Mouse (Mus musculus) midbrain, embryonic 10.5 days (tissue): ENCODE measurements around the gene Galnt10. TPM values are rescaled to one million over a fixed set of nuclear protein-coding genes. Genes with fewer than 3 reads are reported as not detected.
A peak's percentile ranks its signal among the peaks of the same experiment; 100 is the strongest.

ENCODE experiments used
- DNase-seq: peaks from one replicate; pipeline ENCODE4 v3.0.0-alpha.2; 2017; ENCODE audit warnings: low spot score
- H3K27ac ChIP-seq: fragments of 300-500 bp; sonication (generic); replicated peaks from 2 replicates; pipeline ENCODE4 v1.5.1; 2016; ENCODE audit warnings: mild to moderate bottlenecking
- H3K27me3 ChIP-seq: fragments of 300-500 bp; sonication (generic); 2 replicates; pipeline ENCODE4 v1.6.1; 2016; ENCODE audit warnings: low read depth, mild to moderate bottlenecking; ENCODE audit not compliant: poor library complexity, severe bottlenecking
- H3K36me3 ChIP-seq: fragments of 300-500 bp; sonication (generic); 2 replicates; pipeline ENCODE4 v1.6.1; 2016; ENCODE audit warnings: mild to moderate bottlenecking, moderate library complexity
- H3K4me1 ChIP-seq: fragments of 300-500 bp; sonication (generic); 2 replicates; pipeline ENCODE4 v1.6.1; 2016
- H3K4me3 ChIP-seq: fragments of 300-500 bp; sonication (generic); 2 replicates; pipeline ENCODE4 v1.5.1; 2016; ENCODE audit warnings: mild to moderate bottlenecking, moderate library complexity
- H3K9me3 ChIP-seq: fragments of 300-500 bp; sonication (generic); replicated peaks from 2 replicates; pipeline ENCODE4 v1.6.1; 2016; ENCODE audit warnings: mild to moderate bottlenecking
- WGBS: fragments of 180-500 bp; shearing (Covaris S2); methylation state at CpG from one replicate; pipeline ENCODE4 v1.1.7; 2016; 5-methylcytosine and 5-hydroxymethylcytosine counted together
- polyA plus RNA-seq: library from polyadenylated mRNA; unstranded; fragments of >200 nt; fragmentation: Nextera tagmentation; extraction: Ambion mirVana; gene quantifications from 2 replicates; pipeline ENCODE4 v1.2.1, GENCODE M21; 2016

The Galnt10 gene
- polyA plus RNA-seq, 1 experiment from 2014 or later, result 30.7 TPM

GRCm38 (mm10) chr11:57832552-57833201, 187.4 kb downstream of the Galnt10 start, which contains the start of gene Hand1:
Hand1 (minus strand) TSS chr11:57832818.
- WGBS, result under 1% methylated on average over 23 of the region's 23 CpGs
- Histone ChIP-seq H3K36me3 (no peaks in the 10 kb centered on the region), H3K27ac (no peak within 1 kb of the TSS), H3K4me3 (no peak within 1 kb of the TSS; the same call in 1 of the 2 replicates), H3K4me1 (peaks cover 46% of the 10 kb centered on the region), H3K27me3 (peaks cover 100% of the 10 kb centered on the region), H3K9me3 (no peaks in the 10 kb centered on the region)
- DNase-seq, result peak; percentile 55

GRCm38 (mm10) chr11:57833296-57833977, 188.2 kb downstream of the Galnt10 start:
- whole genome bisulfite sequencing, result under 1% methylated on average over 30 of the region's 30 CpGs

GRCm38 (mm10) chr11:57834031-57834430, 188.8 kb downstream of the Galnt10 start:
- Histone ChIP-seq H3K9me3 (no peaks in the 10 kb centered on the region), H3K27ac (no peak overlapping the region), H3K4me1 (peaks cover 34% of the 10 kb centered on the region), H3K27me3 (peaks cover 100% of the 10 kb centered on the region), H3K4me3 (no peak overlapping the region), H3K36me3 (no peaks in the 10 kb centered on the region)
- no peak for DNase-seq
- WGBS, result 5% methylated on average over 6 of the region's 6 CpGs

More at GRCm38 (mm10) chr11:57833296-57833977, 188.2 kb downstream of the Galnt10 start:
- H3K27me3 ChIP-seq, result peaks cover 100% of the 10 kb centered on the region
- peaks cover 38% of the 10 kb centered on the region for H3K4me1 ChIP-seq
- no peaks in the 10 kb centered on the region for H3K9me3 ChIP-seq
- peak; percentile 51 for DNase-seq
- no peaks in the 10 kb centered on the region for H3K36me3 ChIP-seq
- no peak overlapping the region for H3K4me3 ChIP-seq
- no peak overlapping the region for H3K27ac ChIP-seq

GRCm38 (mm10) chr11:57835331-57835730, 190.1 kb downstream of the Galnt10 start:
- no peaks in the 10 kb centered on the region for H3K9me3 ChIP-seq
- peaks cover 100% of the 10 kb centered on the region for H3K27me3 ChIP-seq
- H3K27ac ChIP-seq, result no peak overlapping the region
- WGBS, result 20% methylated on average over 2 of the region's 2 CpGs
- no peak for DNase-seq
- H3K36me3 ChIP-seq, result no peaks in the 10 kb centered on the region
- peaks cover 27% of the 10 kb centered on the region for H3K4me1 ChIP-seq
- no peak overlapping the region for H3K4me3 ChIP-seq

- peaks cover 100% of the 10 kb centered on the region for H3K27me3 ChIP-seq
- H3K4me1 ChIP-seq, result peaks cover 27% of the 10 kb centered on the region
- DNase-seq, result peak; percentile 35
- H3K4me3 ChIP-seq, result no peak overlapping the region
- H3K27ac ChIP-seq, result no peak overlapping the region
- 7% methylated on average over 3 of the region's 3 CpGs for WGBS
- H3K9me3 ChIP-seq, result no peaks in the 10 kb centered on the region
- no peaks in the 10 kb centered on the region for H3K36me3 ChIP-seq
These were observed 190.7 kb downstream of the Galnt10 start for GRCm38 (mm10) chr11:57835931-57836330.

- no peak for DNase-seq
- Histone ChIP-seq H3K27me3 (peaks cover 100% of the 10 kb centered on the region), H3K4me3 (no peak overlapping the region), H3K9me3 (no peaks in the 10 kb centered on the region), H3K27ac (no peak overlapping the region), H3K4me1 (peaks cover 29% of the 10 kb centered on the region), H3K36me3 (no peaks in the 10 kb centered on the region)
- WGBS, result 2% methylated on average over 9 of the region's 9 CpGs
These were observed 191.2 kb downstream of the Galnt10 start for GRCm38 (mm10) chr11:57836401-57836800.

Other genes with a start within 250 kb of the Galnt10 start
- gene Fam114a2, start 126.8 kb upstream of the Galnt10 start, polyA plus RNA-seq, result 71.8 and 81.6 TPM in 2 replicates
- gene Mfap3, start 126.8 kb upstream of the Galnt10 start, polyA plus RNA-seq, result 57.8 and 57.9 TPM in 2 replicates
- 7.2 TPM in 2 replicates for gene Sap30l, start 156.2 kb downstream of the Galnt10 start, polyA plus RNA-seq
- 0.15 TPM in 1 of 2 replicates, not detected in the other for gene Hand1, start 187.4 kb downstream of the Galnt10 start, polyA plus RNA-seq